Mouse (Mus musculus): ENCODE measurements around the gene Faah.

Gene Faah

DNA sequence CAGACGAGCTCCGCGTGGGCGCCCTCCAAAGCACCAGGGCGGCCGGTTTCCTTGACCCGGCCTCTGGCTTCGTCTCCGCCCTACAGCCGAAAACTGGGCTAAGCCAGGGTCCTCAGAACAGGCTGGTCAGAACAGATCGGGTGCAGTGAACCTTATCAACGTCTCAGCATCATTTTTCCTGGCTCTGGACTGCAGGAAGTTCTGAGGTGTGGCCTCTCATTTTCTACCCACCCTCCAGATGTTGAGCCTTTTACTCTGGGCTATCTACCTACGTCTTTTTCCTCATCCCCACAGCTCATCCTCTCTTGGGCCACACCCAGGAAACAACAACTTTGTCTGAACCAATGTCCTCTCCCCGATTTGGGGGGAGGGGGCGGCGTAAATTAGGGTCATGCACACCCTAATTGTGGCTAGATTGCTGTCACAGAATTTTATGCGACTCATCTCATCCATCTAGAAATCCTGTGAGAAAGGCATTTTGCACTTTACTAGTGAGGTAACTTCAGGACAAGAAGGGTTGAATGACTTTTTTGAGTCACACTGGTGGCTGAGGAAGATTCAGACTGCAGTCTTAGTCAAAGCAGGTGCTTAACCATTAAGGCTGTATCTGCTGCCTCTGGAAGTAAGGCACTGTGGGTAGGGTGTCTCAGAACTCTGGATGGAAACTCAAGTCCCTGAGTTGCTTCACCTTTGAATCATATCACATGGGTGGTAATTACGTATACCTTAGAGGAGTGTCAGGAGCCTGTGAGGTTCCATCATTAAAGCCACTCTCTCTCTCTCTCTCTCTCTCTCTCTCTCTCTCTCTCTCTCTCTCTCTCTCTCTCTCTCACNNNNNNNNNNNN lies at the start of gene Faah:
TSS of gene Faah (minus strand) at position 25 of the 845 bp plus-strand sequence.
- CTCF ChIA-PET, result no interaction called here

DNA sequence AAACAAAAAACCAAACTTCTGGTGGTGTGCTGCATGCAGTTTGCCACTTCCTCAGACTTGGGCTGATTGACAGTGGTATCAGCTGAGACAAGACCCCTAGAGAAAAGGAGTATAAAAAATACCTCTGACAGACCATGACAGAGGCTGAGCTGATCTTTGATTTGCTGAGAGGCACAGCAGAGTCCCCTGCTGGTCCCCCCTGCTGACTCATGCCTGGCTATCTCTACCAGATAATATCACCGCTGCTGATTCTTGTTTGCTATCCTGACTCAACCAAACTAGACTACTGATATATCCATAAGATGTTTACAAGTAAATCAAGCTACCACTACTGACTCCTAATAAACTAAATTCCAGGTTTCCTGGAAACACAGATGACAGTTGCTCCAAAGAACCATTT lies 46.1 kb upstream of the Faah start:
- CTCF ChIA-PET, result interaction anchor here (0.7 kb wide), 1 partner anchor 112 kb away, joined by 10 read pairs; no protein-coding TSS in a partner anchor

DNA sequence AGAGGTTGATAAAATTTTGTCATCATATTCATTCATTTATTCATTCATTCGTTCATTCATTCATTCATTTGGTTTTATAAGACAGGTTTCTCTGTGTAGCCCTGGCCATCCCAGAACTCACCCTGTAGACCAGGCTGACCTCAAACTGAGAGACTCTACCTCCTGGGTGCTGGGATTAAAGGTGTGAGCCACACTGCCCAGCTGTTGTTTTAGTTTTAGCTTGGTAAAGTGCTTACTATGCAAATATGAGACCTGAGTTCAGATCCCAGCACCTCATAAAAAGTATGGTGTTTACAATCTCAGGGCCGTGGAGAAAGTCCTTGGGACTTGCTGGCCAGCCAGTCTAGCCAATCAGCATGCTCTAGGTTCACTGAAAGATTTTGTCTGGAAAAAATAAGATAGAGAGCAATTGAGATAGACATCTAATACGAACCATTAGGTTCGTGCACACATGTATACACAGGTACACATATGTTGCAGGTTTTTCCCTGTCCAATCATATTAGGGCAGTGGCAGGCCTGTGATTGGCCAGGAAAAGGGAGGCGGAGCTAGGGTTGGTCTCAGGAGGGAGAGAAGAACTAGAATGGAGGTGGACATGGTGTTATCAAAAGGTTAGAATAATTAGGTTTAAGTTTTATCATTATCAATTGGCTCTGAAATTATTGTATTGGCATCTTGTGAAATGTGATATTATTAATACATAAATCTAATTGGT lies 41.4 kb upstream of the Faah start:
- CTCF ChIA-PET, result interaction anchor here (0.7 kb wide), 1 partner anchor 101 kb away, joined by 5 read pairs; no protein-coding TSS in a partner anchor

DNA sequence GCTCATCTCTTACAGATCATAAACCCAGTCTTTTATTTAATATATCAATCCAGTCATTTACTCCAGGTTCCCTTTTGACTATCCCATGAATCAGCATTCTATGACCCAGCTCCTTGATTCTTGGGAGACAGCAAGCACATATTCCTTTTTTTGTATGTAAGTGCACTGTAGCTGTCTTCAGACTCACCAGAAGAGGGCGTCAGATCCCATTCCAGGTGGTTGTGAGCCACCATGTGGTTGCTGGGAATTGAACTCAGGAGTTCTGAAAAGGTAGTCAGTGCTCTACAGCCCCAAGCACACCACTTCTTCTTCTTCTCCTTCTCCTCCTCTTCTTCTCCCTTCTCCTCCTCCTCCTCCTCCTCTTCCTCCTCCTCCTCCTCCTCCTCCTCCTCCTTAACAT lies 39.8 kb upstream of the Faah start:
- CTCF ChIA-PET, result no interaction called here

DNA sequence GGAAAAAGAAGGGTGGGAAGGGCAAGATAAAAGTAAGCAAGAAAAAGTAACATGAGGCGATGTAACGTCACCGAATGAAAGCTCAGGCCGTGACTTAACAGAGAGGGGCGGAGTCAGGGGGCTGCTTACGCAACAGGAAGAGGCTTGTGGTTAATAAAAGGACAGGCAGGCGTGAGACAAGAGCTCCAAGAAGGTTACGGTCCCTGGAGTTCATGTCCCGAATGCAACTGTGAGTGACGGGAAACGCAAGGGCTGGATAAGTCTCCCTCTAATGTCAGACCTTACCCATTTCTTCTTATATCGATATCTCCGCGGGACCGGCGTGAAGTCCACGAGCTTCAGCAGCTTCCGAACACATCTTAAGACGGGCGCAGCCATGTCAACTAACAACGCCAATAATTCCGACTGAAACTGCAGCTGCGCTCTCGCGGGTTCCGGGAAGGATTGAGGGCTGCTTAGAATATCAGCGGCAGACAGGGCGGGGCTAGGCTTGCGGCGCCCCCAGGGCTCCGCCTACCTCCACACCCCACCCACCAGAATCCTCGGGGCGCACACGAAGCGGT lies 35.8 kb upstream of the Faah start, which contains the start of gene Nsun4:
TSS of gene Nsun4 (minus strand) at position 478 of the 563 bp plus-strand sequence.
- CTCF ChIA-PET, result interaction anchor here (0.7 kb wide), 1 partner anchor 21 kb away, joined by 3 read pairs; no protein-coding TSS in a partner anchor

DNA sequence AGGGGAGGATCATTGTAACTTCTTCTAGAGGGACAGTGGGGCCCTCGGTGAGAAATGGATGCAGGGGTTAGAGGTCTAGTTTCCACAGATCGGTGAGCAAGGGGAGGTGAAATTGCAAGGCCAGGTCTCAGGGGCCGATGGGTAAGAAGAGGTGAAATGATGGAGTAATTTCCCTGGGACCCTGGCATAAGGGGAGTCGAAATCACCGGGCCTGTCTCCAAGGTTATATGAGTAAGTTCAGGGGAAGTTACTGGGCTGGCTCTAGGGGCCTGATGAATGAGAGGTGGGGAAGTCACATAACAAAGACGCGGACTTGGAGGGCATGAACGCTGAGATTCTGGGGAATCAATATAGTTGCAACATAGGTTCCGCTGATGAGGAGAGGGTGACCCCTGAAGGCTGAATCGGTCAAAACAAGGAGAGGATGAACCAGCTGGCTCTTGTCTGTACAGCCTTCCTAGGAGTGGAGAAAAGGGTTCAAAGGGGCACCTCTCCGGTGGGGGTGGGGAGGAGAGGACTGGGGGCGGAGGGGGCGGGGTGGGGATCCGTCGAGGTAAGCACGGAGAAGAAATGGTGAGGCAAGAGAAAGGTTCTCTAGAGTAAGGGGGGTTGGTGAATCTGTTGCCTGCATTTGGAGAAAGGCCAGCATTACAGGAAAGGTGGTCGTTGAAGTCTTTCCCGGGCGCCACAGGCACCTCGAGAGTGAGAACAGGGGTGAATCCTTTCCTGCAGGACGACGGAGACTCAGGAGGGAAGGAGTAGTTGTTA lies 35.0 kb upstream of the Faah start:
- CTCF ChIA-PET, result interaction anchor here (0.7 kb wide), 1 partner anchor 21 kb away, joined by 3 read pairs; no protein-coding TSS in a partner anchor

DNA sequence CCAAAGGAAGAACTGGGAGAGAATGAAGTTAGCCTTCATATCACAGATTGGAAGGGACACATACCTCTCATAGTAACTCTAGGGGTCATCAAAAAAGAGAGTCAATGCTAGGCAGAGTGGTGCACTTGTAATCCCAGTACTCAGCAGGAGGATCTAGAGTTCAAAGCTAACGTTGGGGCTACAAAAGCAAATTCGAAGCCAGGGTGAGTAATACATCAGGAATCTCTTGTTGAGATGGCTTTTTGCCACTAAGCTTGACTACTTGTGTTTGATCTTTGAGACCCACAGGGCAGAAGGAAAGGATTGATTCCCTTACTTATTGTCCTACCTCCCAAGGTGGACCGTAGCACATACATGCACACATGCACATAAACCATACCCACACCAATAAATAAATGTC lies 31.5 kb upstream of the Faah start:
- CTCF ChIA-PET, result no interaction called here

DNA sequence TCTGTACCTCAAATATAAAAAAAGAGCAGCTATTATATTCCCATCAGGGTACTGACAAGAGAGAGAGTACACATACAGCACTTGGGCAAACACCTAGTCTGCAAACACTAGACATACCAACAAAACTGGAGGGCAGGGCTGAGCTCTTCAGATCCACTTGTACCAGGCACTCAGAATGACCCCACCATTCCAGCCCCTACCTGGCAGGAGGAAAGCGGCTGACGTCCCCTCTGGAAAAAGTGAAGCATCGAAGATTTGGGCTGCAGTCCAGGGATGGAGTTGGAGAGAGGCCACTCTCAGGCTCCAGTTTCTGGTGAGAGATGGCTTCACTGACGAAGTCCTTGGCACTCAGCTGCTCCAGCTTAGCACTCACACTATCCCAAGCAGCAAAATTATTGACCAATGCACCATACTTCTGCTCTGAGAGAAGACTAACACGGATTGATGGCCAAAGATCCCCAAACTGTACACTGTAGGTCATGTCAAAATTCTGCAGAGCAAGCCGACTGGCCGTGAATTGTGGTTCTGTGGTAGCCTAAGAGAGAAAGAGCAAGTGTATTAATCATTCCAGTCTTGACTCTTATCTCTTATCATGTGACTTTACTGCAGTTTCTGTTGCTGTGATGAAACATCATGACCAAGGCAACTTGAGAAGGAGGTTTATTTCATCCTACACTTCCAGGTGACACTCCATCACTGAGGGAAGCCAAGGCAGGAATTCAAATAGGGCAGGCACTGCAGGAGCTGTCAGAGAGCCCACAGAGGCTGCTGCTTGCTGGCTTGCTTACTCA lies 30.6 kb upstream of the Faah start:
- CTCF ChIA-PET, result no interaction called here

DNA sequence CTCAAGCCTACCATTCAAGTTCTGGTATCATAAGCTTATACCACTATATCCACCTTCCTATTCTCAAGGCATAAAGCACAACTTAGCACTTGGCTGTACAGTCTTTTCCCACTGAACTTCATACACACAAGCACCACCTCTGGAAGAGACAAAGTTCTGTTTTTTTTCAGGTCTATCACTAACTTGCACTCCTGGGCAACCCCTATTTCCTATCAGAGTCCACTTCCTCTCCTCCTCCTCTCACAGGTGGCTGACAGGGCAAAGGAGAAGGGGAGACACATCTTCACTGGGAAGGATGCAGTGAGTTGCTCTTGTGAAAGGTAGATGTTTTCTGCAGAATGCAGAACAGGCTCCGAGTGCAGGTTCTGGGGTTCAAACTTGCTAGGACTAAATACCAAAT lies 30.0 kb upstream of the Faah start:
- CTCF ChIA-PET, result no interaction called here

DNA sequence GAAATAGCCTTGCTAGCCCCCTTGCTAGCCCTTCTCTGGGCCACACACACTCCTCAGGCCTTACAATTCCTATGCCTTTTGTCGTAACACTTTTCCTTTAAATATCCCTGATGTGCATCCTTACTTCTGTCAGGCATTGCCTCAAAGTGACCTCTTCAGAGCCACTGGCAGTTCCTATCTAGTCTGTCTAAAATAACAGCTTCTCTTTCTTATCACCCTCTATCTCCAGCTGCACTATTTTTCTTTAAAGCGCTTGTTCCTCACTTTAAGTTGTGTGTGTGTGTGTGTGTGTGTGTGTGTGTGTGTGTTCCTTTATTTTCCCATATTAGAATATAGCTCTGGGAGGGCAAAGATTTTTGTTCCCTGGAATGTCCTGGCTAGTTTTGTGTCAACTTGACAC lies 28.9 kb upstream of the Faah start:
- CTCF ChIA-PET, result no interaction called here

DNA sequence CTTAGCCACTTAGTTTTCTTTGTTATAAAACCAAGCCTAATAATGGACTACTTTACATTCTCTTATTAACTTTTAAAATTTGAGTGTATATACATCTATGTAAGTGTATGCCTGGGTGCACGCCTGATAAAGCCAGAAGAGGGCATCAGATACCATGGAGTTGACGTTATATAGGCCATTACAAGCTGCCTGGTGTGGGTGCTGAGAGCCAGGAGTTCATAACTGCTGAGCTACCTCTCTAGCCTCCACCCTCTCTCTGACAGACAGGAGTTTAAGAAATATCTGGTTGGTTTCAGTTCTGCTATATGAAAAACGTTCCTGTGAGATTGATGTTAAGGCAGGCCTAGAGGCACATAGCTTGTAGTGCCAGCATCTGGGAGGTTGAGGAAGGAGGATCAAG lies 24.5 kb upstream of the Faah start:
- CTCF ChIA-PET, result interaction anchor here (0.6 kb wide), 1 partner anchor 108 kb away, joined by 3 read pairs; no protein-coding TSS in a partner anchor

DNA sequence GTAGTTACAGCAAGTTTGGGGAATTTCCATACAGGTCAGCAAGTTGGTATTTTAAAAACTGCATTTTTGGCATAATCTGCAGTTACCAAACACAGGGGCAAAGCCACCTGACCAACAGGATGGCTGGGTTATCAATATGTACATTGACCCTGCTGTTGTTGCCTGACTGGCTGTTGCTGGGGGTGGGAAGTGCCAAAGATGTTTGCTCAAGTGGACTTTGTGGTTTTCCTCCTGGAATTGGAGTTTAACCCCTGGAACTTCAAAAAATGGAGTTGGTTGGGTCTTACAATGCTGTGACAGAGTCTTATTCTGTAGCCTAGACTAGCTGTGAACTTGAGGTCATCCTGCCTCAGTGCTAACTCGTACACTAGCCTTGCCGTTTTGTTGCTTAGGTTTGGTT lies 22.7 kb upstream of the Faah start:
- CTCF ChIA-PET, result no interaction called here

DNA sequence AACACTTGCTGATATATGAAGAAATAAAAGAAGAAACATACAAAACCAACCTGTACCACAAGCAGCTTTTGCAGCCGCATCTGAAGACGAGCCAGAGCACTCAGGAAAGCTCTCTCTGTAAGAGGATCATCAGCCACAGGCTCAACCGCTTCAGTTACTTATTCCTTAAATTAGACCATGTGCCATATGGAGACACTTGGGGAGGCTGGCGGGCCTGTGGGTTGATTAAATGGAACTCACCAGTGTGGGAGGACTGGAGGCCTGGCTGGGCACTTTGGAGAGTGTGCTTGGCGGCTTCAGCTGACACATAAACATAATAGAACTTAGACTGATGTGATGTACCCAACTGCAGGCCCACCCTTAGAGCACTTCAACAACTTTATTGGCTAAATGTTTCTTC lies 15.6 kb upstream of the Faah start:
- CTCF ChIA-PET, result no interaction called here

DNA sequence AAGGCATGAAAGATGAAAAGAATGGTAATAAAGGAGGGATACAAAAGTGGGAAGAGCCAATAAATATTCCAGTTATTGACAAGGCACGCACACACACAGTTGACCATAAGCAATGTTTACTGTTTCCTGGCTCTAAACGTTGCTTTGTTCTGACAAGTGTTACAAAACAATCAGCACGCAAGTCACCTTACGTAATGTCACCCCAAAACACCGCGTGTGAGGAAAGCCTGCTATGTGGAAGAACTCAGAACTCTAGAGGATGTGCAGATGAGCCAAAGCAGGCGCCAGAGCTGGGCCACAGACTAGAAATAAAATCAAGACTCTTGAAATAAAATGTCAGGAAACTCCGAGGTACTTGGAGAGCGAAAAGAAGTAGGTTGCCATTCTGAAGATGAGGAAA lies 15.2 kb upstream of the Faah start:
- CTCF ChIA-PET, result no interaction called here

DNA sequence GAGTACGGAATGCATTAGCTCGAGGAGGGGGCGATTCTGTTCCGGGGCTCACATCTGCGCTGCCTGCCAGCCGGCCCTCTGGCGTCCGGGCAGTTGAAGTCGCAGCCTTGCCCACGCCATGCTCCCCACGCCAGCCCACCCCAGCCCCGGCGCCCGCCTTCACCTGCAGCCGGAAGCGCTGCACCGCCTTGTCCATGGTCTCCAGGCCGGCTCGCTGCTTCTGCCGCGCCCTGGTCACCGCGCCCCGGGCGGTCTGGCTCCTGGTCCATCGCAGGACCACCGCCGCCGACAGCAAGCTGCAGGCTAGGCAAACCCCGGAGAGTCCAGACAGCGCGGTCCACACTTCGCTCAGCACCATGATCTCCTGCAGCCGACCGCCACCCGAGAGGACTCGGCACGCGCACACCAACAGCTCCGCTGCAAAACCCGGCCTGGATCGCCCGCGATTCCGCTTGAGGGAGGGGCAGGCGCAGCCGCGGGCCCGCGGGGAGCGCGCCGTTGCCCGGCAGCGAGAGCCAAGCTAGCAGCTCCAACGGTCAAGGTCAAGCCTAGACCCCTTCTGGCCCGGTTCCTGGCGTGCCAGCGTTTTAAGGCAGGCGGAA lies 325 bp downstream of the Faah start:
- CTCF ChIA-PET, result no interaction called here

DNA sequence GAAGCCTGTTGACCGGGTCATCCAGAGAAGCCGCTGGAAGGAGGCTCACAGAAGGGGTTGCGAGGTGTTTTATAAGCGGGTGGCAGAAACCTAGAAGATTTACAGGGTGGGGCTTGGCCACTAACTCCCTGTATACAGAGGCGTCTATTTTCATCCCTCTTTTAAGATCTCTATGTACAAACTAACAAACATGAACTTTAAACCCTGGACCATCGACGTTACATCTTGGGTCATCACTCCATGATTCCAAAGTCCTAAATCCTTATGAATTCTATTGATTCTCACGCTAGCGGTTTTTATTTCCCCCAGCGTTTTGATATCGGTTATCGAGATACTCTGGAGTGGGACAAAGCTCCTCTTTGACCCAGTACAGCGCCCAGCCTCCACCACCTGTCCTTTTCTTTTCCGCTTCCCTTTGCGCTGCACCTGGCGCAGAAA lies 845 bp downstream of the Faah start:
- CTCF ChIA-PET, result no interaction called here

DNA sequence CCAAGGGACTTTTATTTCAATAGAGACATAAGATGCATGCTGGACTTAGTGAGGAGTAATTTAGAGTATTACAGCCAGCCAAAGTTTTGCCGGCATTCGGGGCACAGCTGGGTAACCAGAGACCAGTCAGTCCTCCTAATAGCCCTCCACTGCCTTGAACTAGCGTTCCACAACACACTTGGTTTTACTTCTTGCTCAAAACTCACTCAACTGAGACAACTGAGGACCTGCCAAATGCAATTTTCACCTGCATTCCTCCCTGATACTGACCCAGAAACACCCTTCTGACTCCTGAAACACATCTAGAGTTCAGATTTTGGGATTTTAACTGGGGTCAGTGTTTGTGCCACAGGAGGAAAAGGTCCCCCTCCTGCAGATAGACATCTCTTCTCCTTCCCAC lies 1.3 kb downstream of the Faah start:
- CTCF ChIA-PET, result no interaction called here

DNA sequence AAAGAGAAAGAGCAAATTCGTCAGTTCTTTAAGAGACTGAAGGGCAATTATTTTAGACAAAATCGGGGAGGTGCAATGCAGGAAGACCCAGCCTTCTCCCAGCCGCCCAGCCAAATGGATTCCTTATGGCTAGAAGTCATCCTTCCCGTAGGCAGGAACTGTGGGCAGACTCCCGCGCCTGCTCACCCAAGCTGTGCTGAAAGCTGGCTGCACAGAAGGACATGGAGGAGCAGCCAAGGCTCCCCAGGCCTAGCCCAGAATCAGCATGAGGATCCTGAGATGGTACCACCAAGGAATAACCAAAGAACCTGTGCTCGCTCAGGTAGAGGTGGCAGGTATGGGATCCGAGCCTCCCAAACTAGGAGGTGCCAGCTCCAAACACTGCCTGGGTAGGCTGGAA lies 1.7 kb downstream of the Faah start:
- CTCF ChIA-PET, result interaction anchor here (0.5 kb wide), 1 partner anchor 115 kb away, joined by 3 read pairs; no protein-coding TSS in a partner anchor

DNA sequence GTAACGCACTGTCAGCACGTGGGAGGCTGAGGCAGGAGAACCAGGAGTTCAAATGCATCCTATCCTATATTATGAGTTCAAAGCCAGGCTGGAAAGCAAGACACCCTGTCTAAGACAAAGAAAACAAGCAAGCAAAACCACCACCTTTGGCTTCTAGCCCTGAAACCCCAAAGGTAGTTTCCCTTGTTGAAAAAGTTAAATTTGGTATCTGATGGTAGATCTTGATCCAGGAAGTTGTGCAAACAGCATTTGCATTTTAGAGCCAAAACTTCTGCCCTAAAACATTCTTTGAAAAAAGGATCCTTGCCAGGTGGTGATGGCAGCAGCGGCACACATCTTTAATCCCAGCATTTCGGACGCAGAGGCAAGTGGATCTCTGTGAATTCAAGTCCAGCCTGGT lies 2.2 kb downstream of the Faah start:
- CTCF ChIA-PET, result interaction anchor here (0.5 kb wide), 1 partner anchor 114 kb away, joined by 3 read pairs; no protein-coding TSS in a partner anchor

DNA sequence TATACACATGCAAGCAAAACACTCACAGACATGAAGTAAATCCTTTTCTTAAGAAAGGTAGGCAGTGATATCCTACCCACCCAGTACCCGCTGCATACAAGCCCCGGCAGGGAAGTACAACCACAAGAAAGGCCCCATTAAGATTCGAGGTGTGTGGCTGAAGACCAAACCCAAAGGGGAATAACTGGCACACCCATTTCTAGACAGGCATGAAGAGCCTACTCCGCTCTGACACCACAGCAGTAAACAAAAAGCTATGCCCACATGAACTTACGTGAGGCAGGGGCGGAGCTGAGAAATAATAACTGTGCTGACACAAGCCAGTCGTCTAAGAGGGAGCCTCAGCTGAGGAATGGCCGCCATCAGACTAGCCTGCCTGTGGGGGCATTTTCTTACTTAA lies 7.5 kb downstream of the Faah start:
- CTCF ChIA-PET, result no interaction called here

DNA sequence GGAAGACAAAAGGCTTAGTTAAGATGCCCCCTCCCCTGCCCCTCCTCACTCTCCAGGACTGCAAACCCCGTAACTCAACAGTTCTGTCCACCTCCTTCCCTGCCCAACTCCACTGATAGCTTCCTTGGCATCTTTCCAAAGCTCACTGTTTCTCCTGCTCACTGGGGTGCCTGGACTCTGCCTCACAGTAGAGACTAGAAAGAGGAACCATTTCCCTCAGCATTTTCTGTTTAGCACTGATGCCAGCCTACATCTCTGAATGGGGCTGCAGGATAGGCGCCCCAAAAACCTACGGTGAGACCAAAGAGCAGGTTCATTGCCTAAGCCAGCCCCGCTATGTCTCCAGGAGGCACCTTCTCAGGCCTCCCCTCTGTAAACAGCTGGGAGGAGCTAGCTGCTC lies 16.5 kb downstream of the Faah start:
- CTCF ChIA-PET, result no interaction called here

Measured in spleen, embryonic (tissue).